Mouse (Mus musculus): ENCODE data around the gene Igdcc3.
"Not testable (repeated sequence)": the region's sequence is repeated elsewhere in the genome, so short reads cannot be mapped to it uniquely, and the experiment has no call there.

Igdcc3 gene

GRCm38 (mm10) chr9:65205049-65205815 lies 64.2 kb downstream of the Igdcc3 start:
- no peak for DNase-seq (ENCODE audit: low spot score)

- DNase-seq (ENCODE audit: low spot score) = not testable (repeated sequence)
Observed at GRCm38 (mm10) chr9:65207041-65207815, 66.2 kb downstream of the Igdcc3 start.

DNA sequence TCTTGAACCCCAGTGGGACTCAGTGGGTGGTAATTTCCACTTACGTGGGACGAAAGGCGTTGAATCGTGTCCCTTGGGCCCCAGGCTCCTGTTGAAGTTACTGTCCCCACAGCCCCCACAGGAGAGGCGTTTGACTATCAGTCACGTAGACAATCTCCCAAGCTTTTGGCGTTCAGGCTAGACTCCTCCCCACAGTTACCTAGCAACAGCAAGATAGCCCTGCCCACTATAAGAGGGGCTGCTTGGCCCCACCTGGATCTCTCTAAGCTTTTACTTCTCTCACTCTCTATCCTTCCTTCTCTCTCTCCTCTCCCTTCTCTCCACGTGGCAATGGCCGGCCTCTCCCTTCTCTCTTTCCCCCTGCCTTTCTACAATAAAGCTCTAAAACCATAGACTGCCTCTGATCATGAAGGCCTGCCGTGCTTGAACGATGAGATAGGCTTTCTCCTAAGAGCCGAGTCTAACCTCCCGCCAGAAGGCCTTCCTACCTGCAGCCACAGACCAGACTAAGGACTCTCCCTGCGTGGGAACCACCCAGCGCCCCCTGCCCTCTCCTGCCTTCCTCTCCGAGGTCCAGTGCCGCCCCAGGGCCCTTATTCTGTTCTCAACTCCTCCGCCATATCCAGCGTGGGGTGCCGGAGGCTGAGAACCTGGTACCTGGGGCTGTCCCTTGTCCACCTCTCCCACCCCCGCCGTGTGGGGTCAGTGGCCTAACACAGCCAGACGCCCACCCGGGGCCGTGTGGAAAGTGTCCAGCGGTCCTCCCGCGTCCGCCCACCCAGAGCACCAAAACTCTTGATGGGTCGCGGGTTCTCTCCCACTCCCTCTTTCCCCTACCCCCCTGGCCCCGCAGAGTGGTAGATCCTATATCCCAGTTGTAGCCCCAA lies 67.5 kb downstream of the Igdcc3 start:
- no peak for DNase-seq (ENCODE audit: low spot score)

DNA sequence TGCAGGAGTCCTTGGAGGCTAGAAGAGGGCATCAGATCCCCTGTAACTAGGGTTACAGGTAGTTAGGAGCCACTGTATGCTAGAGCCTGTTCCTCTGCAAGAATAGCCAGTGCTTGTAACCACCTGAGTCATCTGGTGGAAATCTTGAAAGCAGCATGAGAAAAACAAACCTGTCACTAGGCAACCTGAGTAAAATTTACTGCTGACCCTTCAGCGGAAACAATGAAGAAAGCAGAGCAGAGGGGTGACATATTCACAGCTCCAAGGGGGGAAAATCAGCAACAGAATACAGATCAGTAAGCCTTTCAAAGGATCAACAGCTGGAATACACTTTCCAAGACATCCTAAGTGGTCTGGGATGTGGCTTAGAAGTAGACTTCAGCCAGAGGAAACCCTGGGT lies 70.6 kb downstream of the Igdcc3 start:
- no peak for DNase-seq (ENCODE audit: low spot score)

DNA sequence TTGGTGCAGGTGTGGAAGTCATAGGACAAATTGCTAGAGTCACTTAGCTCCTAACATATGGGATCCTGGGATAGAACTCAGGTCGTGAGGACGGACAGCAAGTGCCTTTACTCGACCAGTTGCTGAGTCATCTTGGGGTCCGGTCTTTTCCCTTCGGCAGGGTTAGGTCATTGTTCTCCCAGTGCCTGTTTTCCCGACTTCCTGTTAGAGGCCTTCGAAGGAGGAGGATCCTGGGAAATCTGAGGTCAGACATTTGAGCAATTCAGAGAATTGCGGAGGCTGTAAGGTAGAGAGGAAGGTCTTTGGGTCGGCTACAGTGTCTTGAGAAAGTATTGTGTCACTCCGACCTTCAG lies 73.4 kb downstream of the Igdcc3 start:
- no peak for DNase-seq (ENCODE audit: low spot score)

- peak; percentile 50 for DNase-seq (ENCODE audit: low spot score)
Observed at GRCm38 (mm10) chr9:65214778-65215493, 73.9 kb downstream of the Igdcc3 start.

DNA sequence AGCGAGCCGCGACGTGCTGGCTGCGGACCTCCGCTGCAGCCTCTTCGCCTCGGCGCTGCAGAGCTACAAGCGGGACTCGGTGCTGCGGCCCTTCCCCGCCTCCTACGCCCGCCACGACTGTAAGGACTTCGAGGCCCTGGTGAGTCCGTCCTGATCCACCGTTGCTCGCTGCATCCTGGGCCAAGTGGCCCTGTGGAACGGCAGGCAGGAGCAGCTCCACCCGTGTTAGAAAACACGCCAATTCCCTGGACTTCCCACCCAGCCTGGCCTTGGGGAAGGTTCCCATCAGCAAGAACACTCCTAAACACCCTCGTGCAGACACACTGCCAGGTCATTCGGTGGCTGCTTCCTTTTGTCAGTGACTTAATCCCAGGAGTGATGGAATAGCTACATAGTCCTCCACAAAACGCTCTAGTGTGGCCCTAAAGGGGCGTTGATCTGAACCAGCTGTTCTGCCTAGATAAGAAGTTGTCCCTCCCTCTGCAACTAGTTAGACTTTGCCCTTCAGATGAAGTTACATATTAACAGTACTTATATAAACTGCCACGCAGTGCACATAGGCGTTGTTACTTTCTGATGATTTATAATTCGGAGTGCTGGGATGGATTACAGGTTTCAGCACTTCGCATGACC lies 74.6 kb downstream of the Igdcc3 start:
- DNase-seq (ENCODE audit: low spot score) = no peak

DNA sequence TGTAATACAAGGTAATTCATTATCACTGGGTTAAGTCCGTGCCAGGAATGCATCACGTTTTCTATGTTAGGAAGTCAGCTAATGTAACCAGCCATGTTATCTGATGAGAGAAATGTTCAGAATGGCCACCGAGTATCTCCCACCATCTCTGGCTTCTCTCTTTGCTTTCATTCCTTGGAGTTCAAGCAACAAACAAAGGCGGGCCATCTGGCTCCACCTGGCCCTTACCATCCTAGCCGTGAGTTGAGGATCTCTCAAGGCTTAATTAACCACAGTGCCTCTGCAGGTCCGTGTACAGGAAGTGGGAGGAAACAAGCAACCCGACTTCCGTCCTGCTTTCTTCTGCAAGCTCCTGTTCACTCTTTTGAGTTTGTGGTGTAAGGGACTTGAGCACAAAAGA lies 76.0 kb downstream of the Igdcc3 start:
- no peak for DNase-seq (ENCODE audit: low spot score)

- no peak for DNase-seq (ENCODE audit: low spot score)
Observed at GRCm38 (mm10) chr9:65217661-65218060, 76.7 kb downstream of the Igdcc3 start.

- no peak for DNase-seq (ENCODE audit: low spot score)
Observed at GRCm38 (mm10) chr9:65218916-65219315, 77.9 kb downstream of the Igdcc3 start.

DNA sequence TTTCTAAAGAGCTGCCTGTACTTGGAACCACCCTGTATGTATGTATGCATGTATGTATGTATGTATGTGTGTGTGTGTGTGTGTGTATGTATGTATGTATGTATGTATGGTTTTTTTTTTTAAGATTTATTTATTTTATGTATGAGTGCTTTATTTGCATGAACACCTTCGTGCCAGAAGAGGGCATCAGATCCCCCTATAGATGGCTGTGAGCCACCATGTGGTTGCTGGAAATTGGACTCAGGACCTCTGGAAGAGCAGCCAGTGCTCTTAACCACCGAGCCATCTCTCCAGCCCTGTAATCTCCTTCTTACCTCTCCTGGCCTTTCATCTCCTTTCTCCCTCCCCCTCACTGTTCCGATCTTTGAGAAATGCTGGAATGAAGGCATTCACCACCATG lies 79.4 kb downstream of the Igdcc3 start:
- DNase-seq (ENCODE audit: low spot score) = not testable (repeated sequence)

DNA sequence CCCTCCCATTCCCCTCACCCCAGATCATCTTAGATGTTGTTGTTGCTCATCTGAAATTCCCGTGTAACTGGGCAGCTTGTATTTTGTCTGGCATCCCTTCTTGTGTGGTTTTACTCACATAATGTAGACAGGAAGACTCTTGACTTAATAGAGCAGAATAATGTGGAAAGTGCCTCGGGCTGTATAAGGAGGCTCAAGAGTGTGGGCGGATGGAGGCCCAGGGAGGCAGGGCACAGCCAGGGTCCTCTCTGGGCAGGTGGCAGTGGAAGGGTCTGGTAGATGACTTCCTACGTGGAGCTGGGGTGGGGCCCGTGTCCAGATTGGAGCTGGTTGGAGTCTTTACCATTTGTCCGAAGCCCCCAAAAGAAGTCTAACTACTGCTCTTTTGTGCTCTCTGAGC lies 82.9 kb downstream of the Igdcc3 start:
- no peak for DNase-seq (ENCODE audit: low spot score)

- DNase-seq (ENCODE audit: low spot score) = no peak
Observed at GRCm38 (mm10) chr9:65225795-65226194, 84.8 kb downstream of the Igdcc3 start.

DNA sequence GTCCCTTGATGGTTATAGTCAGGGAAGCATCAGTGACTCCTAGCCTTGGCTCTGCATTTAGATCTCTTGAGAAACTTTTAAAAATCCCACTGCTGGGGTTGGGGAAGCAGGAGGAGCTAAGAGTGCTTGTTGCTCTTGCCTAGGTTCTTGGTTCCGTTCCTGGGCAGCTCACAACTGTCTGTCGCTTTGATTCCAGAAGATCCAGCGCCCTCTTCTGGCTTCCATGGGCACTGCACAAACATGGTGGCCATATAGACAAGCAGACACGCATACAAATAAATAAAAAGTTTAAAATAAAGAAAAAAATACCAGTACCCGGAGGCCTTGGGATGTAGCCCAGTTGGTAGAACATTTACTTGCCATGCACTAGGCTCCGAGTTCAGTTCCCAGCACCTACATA lies 89.3 kb downstream of the Igdcc3 start:
- DNase-seq (ENCODE audit: low spot score) = no peak

DNA sequence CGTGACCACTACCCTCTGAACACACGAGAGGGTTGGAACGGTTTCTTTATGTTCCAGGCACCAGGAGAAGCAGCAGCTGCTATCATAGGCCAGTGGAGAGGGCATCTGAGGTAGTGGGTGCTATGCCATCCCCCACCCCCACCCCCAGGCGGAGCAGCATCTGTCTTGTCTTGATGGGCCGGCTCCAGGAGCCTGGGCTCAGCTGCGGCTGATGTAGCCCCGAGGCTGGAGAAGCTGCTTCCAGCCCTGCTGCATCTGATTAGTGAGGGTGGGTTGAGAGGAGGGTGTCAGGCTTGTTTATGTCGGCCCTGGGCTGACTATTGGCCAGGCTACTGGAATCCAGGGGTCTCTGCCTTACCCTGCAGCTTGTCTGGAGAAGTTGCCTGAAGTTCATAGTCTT lies 90.3 kb downstream of the Igdcc3 start:
- no peak for DNase-seq (ENCODE audit: low spot score)

DNA sequence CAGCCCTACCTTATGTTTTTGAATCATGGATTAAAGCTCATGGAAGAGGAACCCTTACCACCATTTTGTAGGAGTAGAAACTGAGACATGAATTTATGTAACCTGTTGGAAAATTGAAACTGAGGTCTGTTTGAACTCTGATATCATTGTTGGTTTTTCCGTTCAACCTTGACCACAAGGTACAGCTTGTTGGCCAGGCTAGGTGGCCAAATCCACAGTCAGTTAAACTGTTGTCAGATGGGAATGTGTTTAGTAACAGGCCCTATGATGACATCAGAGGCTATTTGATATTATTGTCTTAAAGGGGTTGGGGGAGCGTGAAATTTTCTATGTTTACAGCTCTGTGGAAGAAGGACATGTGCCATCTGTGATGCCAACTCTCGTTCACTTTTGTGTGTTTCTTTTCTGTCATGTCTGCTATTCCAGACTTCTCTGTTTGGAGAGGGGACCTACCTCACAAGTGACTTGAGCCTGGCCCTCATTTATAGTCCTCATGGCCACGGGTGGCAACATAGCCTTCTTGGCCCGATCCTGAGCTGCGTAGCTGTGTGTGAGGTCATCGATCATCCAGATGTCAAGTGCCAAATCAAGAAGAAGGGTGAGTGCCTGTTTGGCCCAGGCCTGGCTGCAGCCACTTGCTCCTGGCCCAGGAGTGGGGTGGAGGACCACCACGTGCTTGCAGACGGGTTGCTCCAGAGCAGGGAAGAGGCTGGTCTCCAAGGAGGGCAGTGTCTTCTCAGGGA lies 92.4 kb downstream of the Igdcc3 start:
- no peak for DNase-seq (ENCODE audit: low spot score)

GRCm38 (mm10) chr9:65234734-65235133 lies 93.7 kb downstream of the Igdcc3 start:
- no peak for DNase-seq (ENCODE audit: low spot score)
